Mouse (Mus musculus) midbrain, postnatal 0 days (tissue): ENCODE results near the gene Cyfip2. TPM values are rescaled to one million over a fixed set of nuclear protein-coding genes. Genes with fewer than 3 reads are reported as not detected.

Source experiments
- ATAC-seq: fragments of 200-750 bp; cut with Nextera tagmentation; 2 replicates; pipeline ENCODE4 v1.8.0; 2017; ENCODE audit warnings: moderate number of reproducible peaks, mild to moderate bottlenecking, moderate TSS enrichment, moderate library complexity; ENCODE audit not compliant: low FRiP score
- DNase-seq: peaks from one replicate; pipeline ENCODE4 v3.0.0-alpha.2; 2015; ENCODE audit warnings: low spot score
- H3K27ac ChIP-seq: fragments of 300-500 bp; sonication (generic); 2 replicates; pipeline ENCODE4 v1.5.1; 2014; ENCODE audit warnings: low read depth, mild to moderate bottlenecking, low read length, mixed read lengths
- H3K27me3 ChIP-seq: fragments of 300-500 bp; sonication (generic); 2 replicates; pipeline ENCODE4 v1.6.1; 2014; ENCODE audit warnings: low read length, control low read depth, mixed read lengths; ENCODE audit not compliant: insufficient read depth
- H3K36me3 ChIP-seq: fragments of 300-500 bp; sonication (generic); 2 replicates; pipeline ENCODE4 v1.6.1; 2014; ENCODE audit warnings: low read length, control low read depth, mixed read lengths; ENCODE audit not compliant: insufficient read depth
- H3K4me1 ChIP-seq: fragments of 300-500 bp; sonication (generic); 2 replicates; pipeline ENCODE4 v1.6.1; 2014; ENCODE audit warnings: mild to moderate bottlenecking, control low read depth, antibody characterized with exemption, low read length, mixed read lengths; ENCODE audit not compliant: insufficient read depth
- H3K4me2 ChIP-seq: fragments of 300-500 bp; sonication (generic); 2 replicates; pipeline ENCODE4 v1.6.1; 2014; ENCODE audit warnings: low read depth, mild to moderate bottlenecking, low read length, mixed read lengths; ENCODE audit not compliant: poor library complexity, severe bottlenecking
- H3K4me3 ChIP-seq: fragments of 300-500 bp; sonication (generic); 2 replicates; pipeline ENCODE4 v1.5.1; 2014; ENCODE audit warnings: low read depth, mild to moderate bottlenecking, low read length, moderate library complexity
- H3K9ac ChIP-seq: fragments of 300-500 bp; sonication (generic); replicated peaks from 2 replicates; pipeline ENCODE4 v1.6.1; 2014; ENCODE audit warnings: mild to moderate bottlenecking, low read length, moderate library complexity, mixed read lengths; ENCODE audit not compliant: poor library complexity, severe bottlenecking
- H3K9me3 ChIP-seq: fragments of 300-500 bp; sonication (generic); 2 replicates; pipeline ENCODE4 v1.6.1; 2016; ENCODE audit warnings: low read length, control low read depth
- CTCF ChIP-seq: IDR thresholded peaks from 2 replicates; pipeline ENCODE4 v1.5.1; 2016; ENCODE audit warnings: antibody characterized with exemption, mild to moderate bottlenecking
- WGBS: fragments of 180-500 bp; shearing (Covaris S2); extraction: QIAGEN DNeasy Blood & Tissue Kit; methylation state at CpG from one replicate; pipeline ENCODE4 v1.1.7; 2014; 5-methylcytosine and 5-hydroxymethylcytosine counted together
- polyA plus RNA-seq: library from polyadenylated mRNA; unstranded; fragments of >200 nt; fragmentation: Nextera tagmentation; extraction: Ambion mirVana; gene quantifications from 2 replicates; pipeline ENCODE4 v1.2.1, GENCODE M21; 2015
- total RNA-seq: library from RNA; depleted of rRNA; stranded (reverse); fragments of >200 nt; gene quantifications from 2 replicates; pipeline ENCODE4 v1.2.3, GENCODE M21; 2014

Cyfip2 gene
- total and polyA plus RNA-seq, 2 experiments from 2014 or later = 83.7 to 133 TPM

GRCm38 (mm10) chr11:46305881-46306520 lies 6.7 kb downstream of the Cyfip2 start:
- H3K27ac ChIP-seq = no peak overlapping the region
- ATAC-seq = no peak
- H3K36me3 ChIP-seq = no peaks in the 10 kb centered on the region
- no peak for DNase-seq
- TF ChIP-seq CTCF = no peak
- H3K9me3 ChIP-seq = no peaks in the 10 kb centered on the region
- H3K9ac ChIP-seq = no peak overlapping the region
- peaks cover 5% of the 10 kb centered on the region; the same call in 1 of the 2 replicates for H3K4me1 ChIP-seq
- no peak overlapping the region for H3K4me2 ChIP-seq
- H3K27me3 ChIP-seq = no peaks in the 10 kb centered on the region
- WGBS = 87% methylated on average over 9 of the region's 9 CpGs
- no peak overlapping the region for H3K4me3 ChIP-seq

GRCm38 (mm10) chr11:46304864-46305710 lies 7.6 kb downstream of the Cyfip2 start:
- WGBS = 72% methylated on average over 9 of the region's 9 CpGs
- H3K9me3 ChIP-seq = no peaks in the 10 kb centered on the region
- DNase-seq = no peak
- TF ChIP-seq CTCF = no peak
- H3K4me2 ChIP-seq = no peak overlapping the region
- peaks cover 5% of the 10 kb centered on the region; the same call in 1 of the 2 replicates for H3K4me1 ChIP-seq
- no peak overlapping the region; the same call in 1 of the 2 replicates for H3K9ac ChIP-seq
- H3K36me3 ChIP-seq = no peaks in the 10 kb centered on the region
- H3K27ac ChIP-seq = no peak overlapping the region
- H3K27me3 ChIP-seq = no peaks in the 10 kb centered on the region
- no peak overlapping the region for H3K4me3 ChIP-seq
- ATAC-seq = no peak

- ATAC-seq (no peak), DNase-seq (no peak)
- Histone ChIP-seq H3K9ac (no peak overlapping the region), H3K27ac (no peak overlapping the region), H3K27me3 (no peaks in the 10 kb centered on the region), H3K4me3 (no peak overlapping the region), H3K36me3 (no peaks in the 10 kb centered on the region), H3K4me1 (no peaks in the 10 kb centered on the region), H3K9me3 (no peaks in the 10 kb centered on the region), H3K4me2 (no peak overlapping the region)
- WGBS = 75% methylated on average over 10 of the region's 10 CpGs
- TF ChIP-seq CTCF = no peak
Observed at GRCm38 (mm10) chr11:46304093-46304492, 8.6 kb downstream of the Cyfip2 start.

GRCm38 (mm10) chr11:46302471-46302870 lies 10.2 kb downstream of the Cyfip2 start:
- no peak for TF ChIP-seq CTCF
- Histone ChIP-seq H3K4me3 (no peak overlapping the region), H3K9ac (no peak overlapping the region), H3K27me3 (no peaks in the 10 kb centered on the region), H3K4me1 (no peaks in the 10 kb centered on the region), H3K36me3 (no peaks in the 10 kb centered on the region), H3K9me3 (no peaks in the 10 kb centered on the region), H3K27ac (no peak overlapping the region), H3K4me2 (no peak overlapping the region)
- WGBS = 92% methylated on average over 9 of the region's 9 CpGs
- DNase-seq (no peak), ATAC-seq (no peak)

- Histone ChIP-seq H3K4me3 (no peak overlapping the region), H3K9me3 (no peaks in the 10 kb centered on the region), H3K27ac (no peak overlapping the region), H3K27me3 (no peaks in the 10 kb centered on the region), H3K36me3 (no peaks in the 10 kb centered on the region), H3K4me1 (no peaks in the 10 kb centered on the region), H3K4me2 (no peak overlapping the region), H3K9ac (no peak overlapping the region)
- WGBS = 83% methylated on average over 23 of the region's 23 CpGs
- DNase-seq (no peak), ATAC-seq (no peak)
- TF ChIP-seq CTCF = no peak
Observed at GRCm38 (mm10) chr11:46301579-46302248, 10.9 kb downstream of the Cyfip2 start.
